Mouse (Mus musculus) gastrocnemius, postnatal 4 days (tissue): ENCODE measurements at regions not wholly inside any gene's neighbourhood (a gene's known extent, or its start where the extent isn't known, plus 50 kb on each side); places are given as distances from the start of the nearest gene placed in this dataset.
A peak's percentile ranks its signal among the peaks of the same experiment; 100 is the strongest.

Experiments used
- DNase-seq, 2 experiments: peaks; one replicate each; pipeline ENCODE4 v3.0.0; 2021 to 2022; ENCODE audit warnings: low spot score in 2 of 2, mixed read lengths in 2 of 2

- no peak for DNase-seq
Observed at GRCm38 (mm10) chr8:74639276-74639675, 233.7 kb upstream of the Isx start.

GRCm38 (mm10) chr8:74640636-74641035, 232.3 kb upstream of the Isx start:
- DNase-seq = no peak

- DNase-seq = no peak
Observed at GRCm38 (mm10) chr8:74659950-74660349, 213.0 kb upstream of the Isx start.

GRCm38 (mm10) chr8:74688342-74688741, 184.6 kb upstream of the Isx start:
- DNase-seq = no peak

GRCm38 (mm10) chr8:74696001-74696400, 177.0 kb upstream of the Isx start:
- DNase-seq = no peak

GRCm38 (mm10) chr8:74697317-74697716, 175.7 kb upstream of the Isx start:
- DNase-seq = no peak

- no peak for DNase-seq
Observed at GRCm38 (mm10) chr8:74712617-74713016, 160.4 kb upstream of the Isx start.

GRCm38 (mm10) chr8:74716030-74716429, 156.9 kb upstream of the Isx start:
- peak in 1 of 2 experiments; percentile 2 for DNase-seq

GRCm38 (mm10) chr8:74764728-74765127, 108.2 kb upstream of the Isx start:
- DNase-seq = no peak

- no peak for DNase-seq
Observed at GRCm38 (mm10) chr8:74775549-74775948, 97.4 kb upstream of the Isx start.

- no peak for DNase-seq
Observed at GRCm38 (mm10) chr8:74781087-74781486, 91.9 kb upstream of the Isx start.

- DNase-seq = no peak
Observed at GRCm38 (mm10) chr8:74808685-74809084, 64.3 kb upstream of the Isx start.

- DNase-seq = no peak
Observed at GRCm38 (mm10) chr8:74810054-74810453, 62.9 kb upstream of the Isx start.

- no peak for DNase-seq
Observed at GRCm38 (mm10) chr8:74818434-74818833, 54.5 kb upstream of the Isx start.

- no peak for DNase-seq
Observed at GRCm38 (mm10) chr8:74820716-74821115, 52.3 kb upstream of the Isx start.

GRCm38 (mm10) chr8:74822288-74822687, 50.7 kb upstream of the Isx start:
- DNase-seq = no peak
